Comparison of ENCODE assay signal across 27 mouse cellular contexts in the genomic region with DNA sequence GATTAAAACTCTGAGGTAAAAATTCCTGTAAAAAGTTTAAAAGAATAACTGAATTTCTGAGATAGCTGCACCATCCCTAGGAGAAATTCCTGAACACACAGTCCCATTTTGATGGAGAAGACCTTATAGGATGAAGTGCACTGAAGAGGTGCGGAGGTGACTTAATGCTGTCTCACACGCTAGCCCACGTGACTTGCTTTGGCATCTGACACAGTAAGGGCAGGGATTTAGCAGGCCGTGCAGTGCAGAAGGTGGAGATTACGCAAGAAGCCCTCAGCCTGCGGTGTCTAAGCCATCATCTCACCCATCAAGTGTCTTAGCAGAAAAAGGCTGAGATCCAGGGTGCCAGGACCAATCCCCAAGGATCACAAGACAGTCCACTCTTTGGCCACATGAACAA. TPM values are rescaled to one million over a fixed set of nuclear protein-coding genes. Genes with fewer than 3 reads are reported as not detected.
DNase-seq lines count a peak whose midpoint lies in the region; ATAC-seq and TF ChIP-seq lines count a peak whose summit lies in the region.
"Had no signal": no experiment of that assay in that cellular context is flagged by ENCODE, and none has a peak within 500 bp of the region (broad histone marks: within the 10 kb centered on the region; RNA-seq: fewer than 3 reads in every experiment).

No protein-coding gene starts in this region.

- no peak for TF ChIP-seq EP300 in lung, postnatal 0 days (IDR thresholded peaks at IDR 0.05)

- no peak overlapping the region for H3K27ac ChIP-seq in lung, postnatal 0 days (ENCODE audit: low read length)
- H3K27ac ChIP-seq: forebrain, embryonic 15.5 days; heart, embryonic 10.5 days; hindbrain, embryonic 15.5 days; kidney, postnatal 0 days; limb, embryonic 10.5 days; neural tube, embryonic 15.5 days had no signal

- H3K4me1 ChIP-seq in lung, postnatal 0 days (ENCODE audit: insufficient read depth, low read depth, low read length) = no peaks in the 10 kb centered on the region

- H3K36me3 ChIP-seq in lung, postnatal 0 days (ENCODE audit: insufficient read depth, low read length) = peaks cover 44% of the 10 kb centered on the region

- no peak overlapping the region for H3K9ac ChIP-seq in lung, postnatal 0 days (replicated peaks; ENCODE audit: low read depth)
- H3K9ac ChIP-seq: forebrain, embryonic 15.5 days; hindbrain, embryonic 15.5 days; liver, postnatal 0 days; neural tube, embryonic 15.5 days had no signal

- H3K9me3 ChIP-seq in lung, postnatal 0 days (ENCODE audit: low read length) = no peaks in the 10 kb centered on the region
- H3K9me3 ChIP-seq: forebrain, embryonic 15.5 days; heart, embryonic 10.5 days; hindbrain, embryonic 15.5 days; limb, embryonic 10.5 days; neural tube, embryonic 15.5 days had no signal

- H3K4me2 ChIP-seq in lung, postnatal 0 days (replicated peaks; ENCODE audit: low read depth, low read length) = no peak overlapping the region
- H3K4me2 ChIP-seq: forebrain, embryonic 15.5 days; hindbrain, embryonic 15.5 days; liver, embryonic 11.5 days; midbrain, embryonic 11.5 days; neural tube, embryonic 15.5 days had no signal

- ATAC-seq in lung, postnatal 0 days = no peak
- peak; percentile 58 for ATAC-seq in granulocyte monocyte progenitor cell, adult 5-6 weeks (replicated peaks; ENCODE audit: poor library complexity, severe bottlenecking)
- ATAC-seq in megakaryocyte-erythroid progenitor cell, adult 5-6 weeks (replicated peaks; ENCODE audit: low FRiP score, low TSS enrichment, poor library complexity, severe bottlenecking) = no peak
- ATAC-seq: activated CD4-positive, CD25-positive, alpha-beta regulatory T cell, adult 4 months; forebrain, embryonic 15.5 days; liver, postnatal 0 days; Patski had no signal

- no peaks in the 10 kb centered on the region for H3K27me3 ChIP-seq in lung, postnatal 0 days (replicated peaks; ENCODE audit: insufficient read depth, low read length)
- H3K27me3 ChIP-seq: forebrain, embryonic 15.5 days; hindbrain, embryonic 15.5 days; neural tube, embryonic 15.5 days; Patski had no signal

- no peak overlapping the region for H3K4me3 ChIP-seq in lung, postnatal 0 days (ENCODE audit: low read depth, low read length)
- H3K4me3 ChIP-seq: forebrain, embryonic 15.5 days; heart, embryonic 10.5 days; hindbrain, embryonic 15.5 days; limb, embryonic 10.5 days; neural tube, embryonic 15.5 days had no signal

- TF ChIP-seq CTCF in lung, postnatal 0 days (IDR thresholded peaks at IDR 0.05) = no peak

- WGBS in lung, postnatal 0 days = 73% methylated on average over 6 of the region's 6 CpGs

- peak; percentile 39 to 50 for DNase-seq in lung, adult 18-20 months
- DNase-seq in lung, postnatal 0 days (ENCODE audit: low spot score) = no peak
- DNase-seq in ES-CJ7 (ENCODE audit: low read depth, low spot score) = peak; percentile 64
- DNase-seq in layer of hippocampus, adult 9-11 months = no peak
- DNase-seq in spleen, adult 18-20 months = no peak
- DNase-seq: cerebellum, adult 2 months; cerebellum, postnatal 25 days; heart, postnatal 4 days; kidney, adult 2 months; liver, postnatal 0 days; lung, postnatal 14 days; thymus, postnatal 36 days had no signal

RNA-seq across cellular contexts. Expression of a gene that starts 5.4 kb away (rescaled TPM):
- 113 and 119 TPM in 2 replicates for polyA plus RNA-seq in lung, postnatal 0 days (2015; fragmentation: Nextera tagmentation; extraction: Ambion mirVana)
- total RNA-seq in granulocyte monocyte progenitor cell, adult 5-6 weeks (2014; fragmentation: Nextera tagmentation) = 220 and 237 TPM in 2 replicates
- total RNA-seq in granulocyte monocyte progenitor cell, adult 5-6 weeks (2017) = 140 and 162 TPM in 2 replicates
- 59.1 and 67.1 TPM in 2 replicates for total RNA-seq in megakaryocyte-erythroid progenitor cell, adult 5-6 weeks (2014; fragmentation: Nextera tagmentation)
- total RNA-seq in megakaryocyte-erythroid progenitor cell, adult 5-6 weeks (2017) = 35.3 and 42.4 TPM in 2 replicates

RNA-seq across cellular contexts. Expression of a gene that starts 23.7 kb away (rescaled TPM):
- polyA plus RNA-seq in lung, postnatal 0 days (2015; fragmentation: Nextera tagmentation; extraction: Ambion mirVana) = 4.9 and 5.3 TPM in 2 replicates
- 29.2 and 36.6 TPM in 2 replicates for total RNA-seq in granulocyte monocyte progenitor cell, adult 5-6 weeks (2014; fragmentation: Nextera tagmentation)
- total RNA-seq in granulocyte monocyte progenitor cell, adult 5-6 weeks (2017) = 19.4 and 25.6 TPM in 2 replicates
- total RNA-seq in megakaryocyte-erythroid progenitor cell, adult 5-6 weeks (2014; fragmentation: Nextera tagmentation) = 29.6 and 48.0 TPM in 2 replicates
- total RNA-seq in megakaryocyte-erythroid progenitor cell, adult 5-6 weeks (2017) = 15.4 and 26.2 TPM in 2 replicates

RNA-seq across cellular contexts. Expression of a gene that starts 34.6 kb away (rescaled TPM):
- polyA plus RNA-seq in lung, postnatal 0 days (2015; fragmentation: Nextera tagmentation; extraction: Ambion mirVana) = 0.18 and 0.21 TPM in 2 replicates
- total RNA-seq in granulocyte monocyte progenitor cell, adult 5-6 weeks (2014; fragmentation: Nextera tagmentation) = 0.92 TPM in 1 of 2 replicates, not detected in the other
- total RNA-seq in granulocyte monocyte progenitor cell, adult 5-6 weeks (2017) = not detected in 2 replicates
- not detected in 2 replicates for total RNA-seq in megakaryocyte-erythroid progenitor cell, adult 5-6 weeks (2014; fragmentation: Nextera tagmentation)
- not detected in 2 replicates for total RNA-seq in megakaryocyte-erythroid progenitor cell, adult 5-6 weeks (2017)
- polyA plus RNA-seq: gonadal fat pad, adult 2 months; heart, embryonic 16.5 days; intestine, embryonic 14.5 days; kidney, adult 2 months; liver, postnatal 0 days; neural tube, embryonic 15.5 days had no signal

RNA-seq across cellular contexts. Expression of a gene that starts 57.2 kb away (rescaled TPM):
- 21.5 and 22.8 TPM in 2 replicates for polyA plus RNA-seq in lung, postnatal 0 days (2015; fragmentation: Nextera tagmentation; extraction: Ambion mirVana)
- 20.7 and 24.6 TPM in 2 replicates for total RNA-seq in granulocyte monocyte progenitor cell, adult 5-6 weeks (2014; fragmentation: Nextera tagmentation)
- total RNA-seq in granulocyte monocyte progenitor cell, adult 5-6 weeks (2017) = 20.3 and 26.8 TPM in 2 replicates
- total RNA-seq in megakaryocyte-erythroid progenitor cell, adult 5-6 weeks (2014; fragmentation: Nextera tagmentation) = 27.6 and 28.1 TPM in 2 replicates
- 20.3 and 25.6 TPM in 2 replicates for total RNA-seq in megakaryocyte-erythroid progenitor cell, adult 5-6 weeks (2017)

Comparison
In these comparisons a context has a peak if more than half of its experiments do, and no peak if none do; other contexts are left out.
1. DNase-seq: peak in lung, adult 18-20 months (2 of 2) and ES-CJ7 (single experiment); none in lung, postnatal 0 days (single experiment), layer of hippocampus, adult 9-11 months (single experiment) and spleen, adult 18-20 months (0 of 2).